In genomic region chr1:127031563-127031962, GRCm38 (mm10) we compare ENCODE assay signal across 16 mouse cellular contexts.
A peak's percentile ranks its signal among the peaks of the same experiment; 100 is the strongest.
DNase-seq lines count a peak whose midpoint lies in the region; ATAC-seq lines count a peak whose summit lies in the region.
"Had no signal": no experiment of that assay in that cellular context is flagged by ENCODE, and none has a peak within 500 bp of the region (broad histone marks: within the 10 kb centered on the region; RNA-seq: fewer than 3 reads in every experiment).

No protein-coding gene starts in this region.

- H3K9me3 ChIP-seq in hindbrain, embryonic 12.5 days (replicated peaks), result no peaks in the 10 kb centered on the region
- no peaks in the 10 kb centered on the region for H3K9me3 ChIP-seq in hindbrain, embryonic 13.5 days
- H3K9me3 ChIP-seq: limb, embryonic 15.5 days had no signal

- no peak overlapping the region for H3K4me2 ChIP-seq in hindbrain, embryonic 12.5 days (replicated peaks)
- no peak overlapping the region for H3K4me2 ChIP-seq in hindbrain, embryonic 13.5 days
- H3K4me2 ChIP-seq: heart, embryonic 11.5 days; limb, embryonic 15.5 days; lung, embryonic 14.5 days had no signal

- no peaks in the 10 kb centered on the region for H3K36me3 ChIP-seq in hindbrain, embryonic 12.5 days
- H3K36me3 ChIP-seq in hindbrain, embryonic 13.5 days, result no peaks in the 10 kb centered on the region
- H3K36me3 ChIP-seq: limb, embryonic 15.5 days had no signal

- ATAC-seq in hindbrain, embryonic 12.5 days (ENCODE audit: low FRiP score), result peak; percentile 26; the same call in 1 of the 2 replicates
- no peak for ATAC-seq in hindbrain, embryonic 13.5 days (ENCODE audit: low FRiP score)
- ATAC-seq: activated CD4-positive, CD25-positive, alpha-beta regulatory T cell, adult 4 months had no signal

- DNase-seq in embryo, embryonic 10.5 days (ENCODE audit: low spot score), result peak; percentile 26
- DNase-seq in embryo, embryonic 10 days (ENCODE audit: low spot score), result no peak
- peak; percentile 31 for DNase-seq in right cerebral cortex, postnatal 14 days
- no peak for DNase-seq in right cerebral cortex, postnatal 36 days (ENCODE audit: low spot score in 2 of 2)
- DNase-seq in retina, postnatal 1 day, result peak; percentile 44
- DNase-seq in cerebellum, adult 8-10 months, result no peak
- DNase-seq: adrenal gland, postnatal 36 days; gastrocnemius, postnatal 10 days; heart, postnatal 4 days; lung, embryonic 14.5 days had no signal

- H3K27me3 ChIP-seq in hindbrain, embryonic 12.5 days, result no peaks in the 10 kb centered on the region
- no peaks in the 10 kb centered on the region for H3K27me3 ChIP-seq in hindbrain, embryonic 13.5 days
- H3K27me3 ChIP-seq: limb, embryonic 15.5 days had no signal

- WGBS in hindbrain, embryonic 12.5 days, result 9% methylated on average over 4 of the region's 4 CpGs
- WGBS in hindbrain, embryonic 13.5 days, result 28% methylated on average over 4 of the region's 4 CpGs

- no peak overlapping the region for H3K4me3 ChIP-seq in hindbrain, embryonic 12.5 days
- no peak overlapping the region for H3K4me3 ChIP-seq in hindbrain, embryonic 13.5 days
- H3K4me3 ChIP-seq: erythroblast, embryonic 14.5 days; limb, embryonic 15.5 days had no signal

- H3K9ac ChIP-seq in hindbrain, embryonic 12.5 days, result no peak overlapping the region
- H3K9ac ChIP-seq in hindbrain, embryonic 13.5 days, result no peak overlapping the region
- H3K9ac ChIP-seq: limb, embryonic 15.5 days; lung, embryonic 14.5 days had no signal

- H3K4me1 ChIP-seq in hindbrain, embryonic 12.5 days, result no peaks in the 10 kb centered on the region
- no peaks in the 10 kb centered on the region for H3K4me1 ChIP-seq in hindbrain, embryonic 13.5 days (replicated peaks)
- H3K4me1 ChIP-seq: limb, embryonic 15.5 days had no signal

- no peak overlapping the region for H3K27ac ChIP-seq in hindbrain, embryonic 12.5 days
- no peak overlapping the region for H3K27ac ChIP-seq in hindbrain, embryonic 13.5 days
- H3K27ac ChIP-seq: limb, embryonic 15.5 days had no signal

Comparison
In these comparisons a context has a peak if more than half of its experiments do, and no peak if none do; other contexts are left out.
1. DNase-seq: peak in embryo, embryonic 10.5 days (single experiment), right cerebral cortex, postnatal 14 days (single experiment) and retina, postnatal 1 day (single experiment); none in embryo, embryonic 10 days (single experiment), right cerebral cortex, postnatal 36 days (0 of 2) and cerebellum, adult 8-10 months (single experiment).